Comparison of ENCODE assay signal across 24 mouse cellular contexts in the genomic region with DNA sequence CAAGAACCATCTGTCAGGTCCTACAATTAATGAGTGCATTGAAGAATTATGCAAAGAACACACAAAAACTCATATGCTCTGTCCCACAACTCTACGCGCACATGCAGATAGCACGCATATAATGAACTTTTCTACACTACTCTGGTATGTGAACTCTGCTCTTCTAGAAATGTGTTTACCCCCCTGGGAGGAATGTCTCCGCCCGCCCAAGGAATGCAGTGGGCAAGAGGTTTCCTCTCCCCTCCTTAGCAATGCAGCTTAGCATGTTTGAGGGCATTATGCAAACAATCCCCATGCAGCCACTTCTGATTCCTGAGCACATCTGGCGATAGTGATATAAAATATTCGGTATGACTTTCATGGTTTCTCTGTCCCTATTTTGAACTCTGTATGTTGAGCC. TPM values are rescaled to one million over a fixed set of nuclear protein-coding genes. Genes with fewer than 3 reads are reported as not detected.
DNase-seq lines count a peak whose midpoint lies in the region; ATAC-seq lines count a peak whose summit lies in the region.
"Had no signal": no experiment of that assay in that cellular context is flagged by ENCODE, and none has a peak within 500 bp of the region (broad histone marks: within the 10 kb centered on the region; RNA-seq: fewer than 3 reads in every experiment).

No protein-coding gene starts in this region.

- no peaks in the 10 kb centered on the region for H3K9me3 ChIP-seq in lung, embryonic 16.5 days (ENCODE audit: control insufficient read depth, low read length)
- H3K9me3 ChIP-seq in stomach, embryonic 16.5 days (replicated peaks; ENCODE audit: control insufficient read depth, low read length) = no peaks in the 10 kb centered on the region
- H3K9me3 ChIP-seq: embryonic facial prominence, embryonic 12.5 days; forebrain, embryonic 10.5 days; limb, embryonic 13.5 days; megakaryocyte, embryonic 14.5 days; neural tube, embryonic 13.5 days had no signal

- 46% methylated on average over 7 of the region's 7 CpGs for WGBS in lung, embryonic 16.5 days
- 57% methylated on average over 7 of the region's 7 CpGs for WGBS in stomach, embryonic 16.5 days

- no peak overlapping the region for H3K4me2 ChIP-seq in lung, embryonic 16.5 days (ENCODE audit: low read depth, low read length)
- no peak overlapping the region for H3K4me2 ChIP-seq in stomach, embryonic 16.5 days (ENCODE audit: low read depth, low read length)
- H3K4me2 ChIP-seq: embryonic facial prominence, embryonic 12.5 days; limb, embryonic 13.5 days; neural tube, embryonic 13.5 days had no signal

- DNase-seq in kidney, postnatal 14 days = peak; percentile 38
- no peak for DNase-seq in kidney, postnatal 4 days
- peak; percentile 41 for DNase-seq in R1 (ENCODE audit: low read depth, low spot score)
- DNase-seq in adipocyte (ENCODE audit: low spot score) = no peak
- no peak for DNase-seq in ovary, postnatal 36 days (ENCODE audit: low spot score)
- DNase-seq in c-Kit-positive CD71-positive TER-119-positive erythroid progenitor cells, embryonic 14.5 days (ENCODE audit: low spot score) = no peak
- DNase-seq: adrenal gland, postnatal 36 days; cerebellum, adult 2 months; forebrain, postnatal 0 days; gastrocnemius, postnatal 36 days; kidney, adult 18-20 months; kidney, postnatal 25 days; midbrain, embryonic 14.5 days; right cerebral cortex, postnatal 14 days; spleen, adult 18-20 months had no signal

- H3K9ac ChIP-seq in lung, embryonic 16.5 days (ENCODE audit: low read length) = no peak overlapping the region
- no peak overlapping the region for H3K9ac ChIP-seq in stomach, embryonic 16.5 days (ENCODE audit: low read length)
- H3K9ac ChIP-seq: embryonic facial prominence, embryonic 12.5 days; forebrain, postnatal 0 days; limb, embryonic 13.5 days; liver, embryonic 14.5 days; neural tube, embryonic 13.5 days had no signal

- peak; percentile 77 for ATAC-seq in lung, embryonic 16.5 days (ENCODE audit: low read depth)
- peak; percentile 53; the same call in 1 of the 2 replicates for ATAC-seq in stomach, embryonic 16.5 days (ENCODE audit: insufficient read depth, low FRiP score)
- ATAC-seq: forebrain, postnatal 0 days; hindbrain, embryonic 16.5 days had no signal

- peak overlapping the region; percentile 59 for H3K27ac ChIP-seq in lung, embryonic 16.5 days (ENCODE audit: low read length)
- no peak overlapping the region for H3K27ac ChIP-seq in stomach, embryonic 16.5 days (ENCODE audit: low read length)
- H3K27ac ChIP-seq: embryonic facial prominence, embryonic 12.5 days; forebrain, embryonic 10.5 days; limb, embryonic 13.5 days; liver, embryonic 14.5 days; neural tube, embryonic 13.5 days had no signal

- no peaks in the 10 kb centered on the region for H3K36me3 ChIP-seq in lung, embryonic 16.5 days (ENCODE audit: control insufficient read depth, insufficient read depth, low read length)
- no peaks in the 10 kb centered on the region for H3K36me3 ChIP-seq in stomach, embryonic 16.5 days (ENCODE audit: control insufficient read depth, insufficient read depth, low read length)
- H3K36me3 ChIP-seq: embryonic facial prominence, embryonic 12.5 days; forebrain, embryonic 10.5 days; limb, embryonic 13.5 days; neural tube, embryonic 13.5 days had no signal

- H3K4me3 ChIP-seq in lung, embryonic 16.5 days (ENCODE audit: low read length) = no peak overlapping the region
- H3K4me3 ChIP-seq in stomach, embryonic 16.5 days (replicated peaks; ENCODE audit: low read length) = no peak overlapping the region
- H3K4me3 ChIP-seq: embryonic facial prominence, embryonic 12.5 days; forebrain, embryonic 10.5 days; limb, embryonic 13.5 days; megakaryocyte, embryonic 14.5 days; neural tube, embryonic 13.5 days had no signal

- peaks cover 29% of the 10 kb centered on the region for H3K4me1 ChIP-seq in lung, embryonic 16.5 days (replicated peaks; ENCODE audit: control insufficient read depth, insufficient read depth, low read length)
- H3K4me1 ChIP-seq in stomach, embryonic 16.5 days (ENCODE audit: control insufficient read depth, insufficient read depth, low read length) = peaks cover 17% of the 10 kb centered on the region
- H3K4me1 ChIP-seq: embryonic facial prominence, embryonic 12.5 days; megakaryocyte, embryonic 14.5 days had no signal

- no peaks in the 10 kb centered on the region for H3K27me3 ChIP-seq in lung, embryonic 16.5 days (ENCODE audit: control insufficient read depth, insufficient read depth, low read depth, low read length)
- no peaks in the 10 kb centered on the region for H3K27me3 ChIP-seq in stomach, embryonic 16.5 days (ENCODE audit: control insufficient read depth, insufficient read depth, low read length)
- H3K27me3 ChIP-seq: embryonic facial prominence, embryonic 12.5 days; limb, embryonic 13.5 days; megakaryocyte, embryonic 14.5 days; neural tube, embryonic 13.5 days had no signal

RNA-seq across cellular contexts. Expression of gene Tgfbr2, which starts 59.0 kb away (rescaled TPM):
- polyA plus RNA-seq in lung, embryonic 16.5 days (2015; fragmentation: Nextera tagmentation; extraction: Ambion mirVana) = 58.0 and 58.2 TPM in 2 replicates
- polyA plus RNA-seq in stomach, embryonic 16.5 days (2015; fragmentation: Nextera tagmentation; extraction: Ambion mirVana) = 33.8 and 35.1 TPM in 2 replicates

Comparison
In these comparisons a context has a peak if more than half of its experiments do, and no peak if none do; other contexts are left out.
1. DNase-seq: peak in kidney, postnatal 14 days (single experiment) and R1 (single experiment); none in kidney, postnatal 4 days (0 of 2), adipocyte (single experiment), ovary, postnatal 36 days (single experiment) and c-Kit-positive CD71-positive TER-119-positive erythroid progenitor cells, embryonic 14.5 days (single experiment).